Mouse (Mus musculus) embryonic facial prominence, embryonic 11.5 days (tissue): ENCODE results near the gene H2-M10.2. TPM values are rescaled to one million over a fixed set of nuclear protein-coding genes. Genes with fewer than 3 reads are reported as not detected.
A peak's percentile ranks its signal among the peaks of the same experiment; 100 is the strongest.

ENCODE experiments used
- ATAC-seq: fragments of 200-750 bp; cut with Nextera tagmentation; replicated peaks from 2 replicates; pipeline ENCODE4 v1.8.0; 2017; ENCODE audit warnings: low read depth; ENCODE audit not compliant: insufficient number of reproducible peaks, low FRiP score, low TSS enrichment
- DNase-seq: peaks from one replicate; pipeline ENCODE4 v3.0.0-alpha.2; 2015; ENCODE audit warnings: low spot score
- H3K27ac ChIP-seq: fragments of 300-500 bp; sonication (generic); replicated peaks from 2 replicates; pipeline ENCODE4 v1.5.1; 2014; ENCODE audit warnings: mild to moderate bottlenecking, low read depth, low read length, control low read depth
- H3K27me3 ChIP-seq: fragments of 300-500 bp; sonication (generic); 2 replicates; pipeline ENCODE4 v1.6.1; 2014; ENCODE audit warnings: mild to moderate bottlenecking, low read length, moderate library complexity, mixed read lengths; ENCODE audit not compliant: control insufficient read depth, insufficient read depth
- H3K36me3 ChIP-seq: fragments of 300-500 bp; sonication (generic); replicated peaks from 2 replicates; pipeline ENCODE4 v1.6.1; 2014; ENCODE audit warnings: low read depth, mild to moderate bottlenecking, low read length, moderate library complexity, mixed read lengths; ENCODE audit not compliant: control insufficient read depth, insufficient read depth
- H3K4me1 ChIP-seq: fragments of 300-500 bp; sonication (generic); 2 replicates; pipeline ENCODE4 v1.6.1; 2014; ENCODE audit warnings: low read length, mixed read lengths; ENCODE audit not compliant: control insufficient read depth, insufficient read depth
- H3K4me2 ChIP-seq: fragments of 300-500 bp; sonication (generic); 2 replicates; pipeline ENCODE4 v1.6.1; 2014; ENCODE audit warnings: low read depth, mild to moderate bottlenecking, control low read depth, low read length, moderate library complexity
- H3K4me3 ChIP-seq: fragments of 300-500 bp; sonication (generic); 2 replicates; pipeline ENCODE4 v1.5.1; 2014; ENCODE audit warnings: low read depth, low read length, control low read depth
- H3K9ac ChIP-seq: fragments of 300-500 bp; sonication (generic); replicated peaks from 2 replicates; pipeline ENCODE4 v1.6.1; 2014; ENCODE audit warnings: mild to moderate bottlenecking, control low read depth, low read length
- H3K9me3 ChIP-seq: fragments of 300-500 bp; sonication (generic); replicated peaks from 2 replicates; pipeline ENCODE4 v1.6.1; 2016; ENCODE audit warnings: mild to moderate bottlenecking, low read length, inconsistent platforms, mixed read lengths; ENCODE audit not compliant: control insufficient read depth
- WGBS: fragments of 180-500 bp; shearing (Covaris S2); extraction: QIAGEN DNeasy Blood & Tissue Kit; methylation state at CpG from one replicate; pipeline ENCODE4 v1.1.7; 2014; 5-methylcytosine and 5-hydroxymethylcytosine counted together
- polyA plus RNA-seq: library from polyadenylated mRNA; unstranded; fragments of >200 nt; fragmentation: Nextera tagmentation; extraction: Ambion mirVana; gene quantifications from 2 replicates; pipeline ENCODE4 v1.2.1, GENCODE M21; 2014

The H2-M10.2 gene
- polyA plus RNA-seq, 1 experiment from 2014 or later, result not detected

DNA sequence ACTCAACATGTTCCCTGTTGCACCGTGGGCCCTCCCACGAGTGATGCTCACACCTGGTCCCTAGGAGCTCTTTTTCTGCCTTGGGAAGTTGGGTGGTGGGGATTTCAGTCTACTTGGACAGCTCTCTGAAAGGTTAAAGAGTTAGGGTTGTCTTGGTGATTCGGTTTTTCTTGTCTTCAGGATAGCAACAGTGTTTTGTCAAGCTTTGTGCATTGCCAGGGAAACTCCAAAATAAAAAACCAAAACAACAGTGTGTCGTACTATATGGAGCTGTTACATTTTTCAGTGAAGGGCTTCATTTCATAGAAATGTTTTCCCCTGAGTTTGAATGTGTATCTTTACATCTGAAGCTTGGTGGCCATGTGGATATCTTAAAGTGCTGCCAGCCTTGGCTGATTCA, 11.5 kb downstream of the H2-M10.2 start:
- no peak for ATAC-seq
- peaks cover 2% of the 10 kb centered on the region for H3K36me3 ChIP-seq

DNA sequence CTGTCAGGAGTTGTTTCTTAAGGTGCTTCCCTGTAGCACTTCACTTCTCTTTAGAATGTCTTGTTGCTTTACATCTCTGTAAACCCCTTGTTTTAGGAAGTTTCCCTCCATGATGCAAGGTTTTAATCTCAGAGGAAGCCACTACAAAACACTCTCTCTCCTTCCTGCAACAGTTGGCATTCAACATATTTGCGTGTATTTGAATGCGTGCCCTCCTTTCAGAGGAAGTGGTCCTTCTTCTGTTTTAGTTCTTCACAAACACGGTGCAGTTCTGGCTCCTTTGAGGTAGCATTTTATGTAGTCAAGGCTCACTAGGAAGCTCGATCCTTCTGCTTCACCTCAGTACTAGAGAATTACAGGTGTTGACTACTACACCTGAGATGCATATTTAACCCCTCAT, 12.5 kb downstream of the H2-M10.2 start:
- 96% methylated on average over 4 of the region's 4 CpGs for WGBS
- Histone ChIP-seq H3K36me3 (peaks cover 2% of the 10 kb centered on the region), H3K4me2 (no peak overlapping the region), H3K27ac (no peak overlapping the region), H3K4me1 (peaks cover 3% of the 10 kb centered on the region), H3K27me3 (no peaks in the 10 kb centered on the region), H3K9ac (no peak overlapping the region), H3K4me3 (no peak overlapping the region), H3K9me3 (no peaks in the 10 kb centered on the region)
- no peak for ATAC-seq
- no peak for DNase-seq

More for the DNA sequence above, 11.5 kb downstream of the H2-M10.2 start:
- peaks cover 3% of the 10 kb centered on the region for H3K4me1 ChIP-seq
- H3K4me3 ChIP-seq, result no peak overlapping the region
- H3K27me3 ChIP-seq, result no peaks in the 10 kb centered on the region
- H3K4me2 ChIP-seq, result no peak overlapping the region
- DNase-seq, result no peak
- no peak overlapping the region for H3K27ac ChIP-seq
- no peak overlapping the region for H3K9ac ChIP-seq
- H3K9me3 ChIP-seq, result no peaks in the 10 kb centered on the region
- WGBS, result 97% methylated on average over 4 of the region's 4 CpGs

DNA sequence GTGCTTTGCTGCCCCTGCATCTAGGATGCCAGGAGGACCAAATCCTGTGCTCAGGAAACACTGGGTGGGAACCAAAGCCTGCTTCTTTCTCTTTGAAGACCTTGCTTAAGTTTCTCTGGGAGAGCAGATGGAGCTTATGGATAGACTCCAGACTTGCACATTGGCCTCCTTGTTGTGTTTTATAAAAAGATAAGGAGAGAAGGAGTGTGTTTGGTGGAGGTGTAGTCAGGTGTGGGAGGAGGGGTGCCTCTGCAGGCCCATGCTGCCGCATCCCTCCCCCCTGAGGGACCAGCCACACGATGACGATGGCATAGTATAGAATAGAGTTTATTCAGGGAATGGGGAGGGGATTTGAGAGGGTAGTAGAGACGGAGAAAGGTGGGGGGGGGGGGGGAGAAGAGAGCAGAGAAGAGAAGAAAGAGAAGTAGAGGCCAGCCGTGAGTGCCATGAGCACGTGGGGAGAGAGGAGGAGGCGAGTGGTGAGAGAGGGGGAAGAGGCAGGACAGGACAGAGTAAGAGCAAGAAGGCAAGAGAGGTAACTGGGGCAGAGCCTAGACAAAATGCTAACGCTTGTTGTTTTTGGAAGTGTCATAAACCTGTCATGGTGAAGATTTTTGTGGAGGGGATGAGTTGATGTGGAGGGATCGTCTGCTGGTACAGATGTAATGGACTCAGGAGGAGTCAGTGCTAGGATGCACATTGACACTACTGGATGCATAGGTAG, 13.5 kb downstream of the H2-M10.2 start:
- peak overlapping the region; percentile 97 for H3K9ac ChIP-seq
- no peaks in the 10 kb centered on the region for H3K9me3 ChIP-seq
- no peak for DNase-seq
- peaks cover 2% of the 10 kb centered on the region for H3K36me3 ChIP-seq
- peaks cover 3% of the 10 kb centered on the region for H3K4me1 ChIP-seq
- H3K4me3 ChIP-seq, result peak overlapping the region; percentile 95
- no peak for ATAC-seq
- H3K27ac ChIP-seq, result no peak overlapping the region
- peak overlapping the region; percentile 80 for H3K4me2 ChIP-seq
- H3K27me3 ChIP-seq, result no peaks in the 10 kb centered on the region
- 87% methylated on average over 9 of the region's 9 CpGs for WGBS

DNA sequence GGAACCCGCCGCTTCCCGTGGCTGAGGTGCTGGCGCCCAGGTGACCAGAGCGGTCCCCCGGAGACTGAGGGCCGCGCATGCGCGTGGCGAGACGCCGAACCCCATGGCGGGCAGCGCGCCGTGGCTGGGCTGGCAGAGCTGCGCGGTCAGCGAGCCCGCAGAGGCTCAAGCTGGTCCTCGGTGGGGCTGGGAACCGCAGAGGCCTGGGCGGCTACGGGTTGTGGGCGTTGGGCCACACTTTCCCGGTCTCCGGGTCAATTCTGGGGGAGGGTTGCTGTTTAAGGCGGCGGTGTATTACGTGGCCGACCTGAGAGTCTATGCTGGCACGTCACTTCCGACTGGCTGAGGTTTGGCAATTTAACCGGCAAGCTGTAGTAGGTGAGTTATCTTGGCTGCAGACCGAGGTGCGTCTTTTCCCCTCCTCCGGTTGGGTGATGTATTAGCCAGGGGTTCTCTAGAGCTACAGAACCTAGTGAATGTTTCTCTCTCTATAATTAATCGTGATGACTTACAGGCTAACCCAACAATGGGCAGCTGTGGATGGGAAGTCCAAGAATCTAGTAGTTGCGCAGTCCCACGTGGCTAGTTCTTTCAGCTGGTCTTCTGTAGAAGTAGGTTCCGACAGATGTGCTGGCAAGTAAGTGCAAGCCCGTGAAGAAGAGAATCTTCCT, 14.6 kb downstream of the H2-M10.2 start, which contains the start of gene Trim39:
Gene Trim39 (minus strand): TSS at position 662 of the 671 bp plus-strand sequence.
- peak; percentile 80 for ATAC-seq
- H3K9me3 ChIP-seq, result no peaks in the 10 kb centered on the region
- H3K27ac ChIP-seq, result peak within 1 kb of the TSS; percentile 83
- peak within 1 kb of the TSS; percentile 80 for H3K4me2 ChIP-seq
- DNase-seq, result peak; percentile 83
- peak within 1 kb of the TSS; percentile 97 for H3K9ac ChIP-seq
- H3K36me3 ChIP-seq, result peaks cover 2% of the 10 kb centered on the region
- no peaks in the 10 kb centered on the region for H3K27me3 ChIP-seq
- 1% methylated on average over 43 of the region's 43 CpGs for WGBS
- peak within 1 kb of the TSS; percentile 95 for H3K4me3 ChIP-seq
- peaks cover 3% of the 10 kb centered on the region for H3K4me1 ChIP-seq

DNA sequence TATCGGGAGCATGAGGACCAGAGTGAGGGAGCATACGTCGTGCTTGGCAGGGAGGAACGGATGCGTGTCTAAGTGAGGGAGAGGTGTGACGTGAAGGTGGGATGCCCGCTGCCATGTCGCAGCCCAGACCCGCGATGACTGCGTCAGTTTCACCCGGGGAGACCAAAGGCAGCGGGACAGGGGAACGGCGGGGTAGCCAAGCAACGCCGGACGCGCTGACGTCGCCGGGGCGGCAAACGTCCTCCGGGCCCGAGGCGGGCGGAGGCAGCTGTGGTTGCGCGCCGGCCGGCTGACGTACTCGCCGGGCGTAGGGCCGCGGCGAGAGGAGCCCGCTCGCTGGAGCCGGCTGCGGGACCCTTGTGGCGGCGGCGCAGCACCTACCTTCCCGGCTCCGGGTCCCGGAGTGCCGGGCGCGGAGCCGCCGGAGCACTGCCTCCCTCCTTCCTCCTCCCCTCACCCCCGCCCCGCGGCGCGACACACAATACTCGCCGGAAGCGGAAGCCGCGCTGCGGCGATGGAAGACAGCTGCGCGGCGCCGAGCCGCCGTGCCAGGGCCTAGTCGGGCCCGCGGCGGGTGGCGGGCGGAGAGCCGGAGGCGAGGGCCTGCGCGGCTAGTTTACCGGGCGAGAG, 15.2 kb downstream of the H2-M10.2 start:
- Histone ChIP-seq H3K27me3 (no peaks in the 10 kb centered on the region), H3K4me1 (peaks cover 3% of the 10 kb centered on the region), H3K9me3 (no peaks in the 10 kb centered on the region), H3K9ac (peak overlapping the region; percentile 97), H3K27ac (peak overlapping the region; percentile 83), H3K4me2 (peak overlapping the region; percentile 80), H3K4me3 (peak overlapping the region; percentile 95), H3K36me3 (peaks cover 1% of the 10 kb centered on the region)
- DNase-seq (peak; percentile 89), ATAC-seq (peak; percentile 89)
- under 1% methylated on average over 59 of the region's 84 CpGs for WGBS

DNA sequence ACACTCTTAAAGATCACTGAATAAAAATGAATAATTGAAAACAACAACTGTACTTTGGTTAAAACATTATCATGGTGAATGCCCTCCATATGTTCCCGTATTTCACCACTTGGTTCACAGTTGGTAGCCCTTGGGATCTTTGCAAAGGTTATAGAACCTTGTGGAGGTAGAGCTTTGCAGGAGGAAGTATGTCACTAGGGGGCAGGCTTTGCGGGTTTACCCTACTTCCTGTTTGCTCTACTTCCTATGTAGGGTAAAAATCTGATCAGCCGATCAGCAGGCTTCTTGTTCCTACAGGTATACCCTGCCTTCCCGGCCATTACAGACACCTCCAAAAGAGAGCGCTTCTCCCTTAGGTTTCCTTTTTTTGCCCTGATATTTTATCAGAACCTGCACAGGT, 20.5 kb downstream of the H2-M10.2 start:
- H3K36me3 ChIP-seq, result no peaks in the 10 kb centered on the region; the same call in none of the 2 replicates

DNA sequence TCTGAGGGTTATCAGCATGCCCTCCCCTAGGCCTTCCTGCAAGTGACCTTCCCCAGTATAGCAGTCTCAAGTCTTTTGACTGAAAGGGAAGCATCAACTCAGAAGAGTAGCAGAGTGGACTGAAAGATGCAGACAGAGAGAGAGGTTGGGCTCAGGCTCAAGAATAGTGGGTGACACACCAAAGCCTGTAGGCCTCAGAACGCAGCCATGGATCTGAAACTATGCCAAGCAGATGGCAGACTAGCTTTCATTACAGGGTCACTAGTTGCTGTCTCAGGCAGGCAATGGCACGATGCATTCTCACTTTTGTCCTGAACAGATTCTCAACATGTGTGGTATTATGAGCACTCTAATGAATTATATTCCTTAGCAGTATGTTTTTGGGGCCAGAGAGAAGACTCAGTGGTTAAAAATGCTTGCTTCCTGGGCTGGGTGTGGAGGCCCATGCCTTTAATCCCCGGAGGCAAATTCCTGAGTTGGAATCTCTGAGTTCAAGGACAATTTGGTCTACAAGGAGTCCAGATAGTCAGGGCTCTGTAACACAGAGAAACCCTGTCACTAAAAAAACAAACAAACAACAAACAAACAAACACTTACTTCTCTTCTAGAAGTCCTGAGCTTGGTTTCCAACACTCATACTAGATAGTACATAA, 21.9 kb downstream of the H2-M10.2 start:
- Histone ChIP-seq H3K4me3 (no peak overlapping the region), H3K9me3 (no peaks in the 10 kb centered on the region), H3K36me3 (no peaks in the 10 kb centered on the region; the same call in none of the 2 replicates), H3K27me3 (no peaks in the 10 kb centered on the region), H3K9ac (no peak overlapping the region), H3K4me2 (no peak overlapping the region), H3K27ac (no peak overlapping the region), H3K4me1 (no peaks in the 10 kb centered on the region)
- ATAC-seq, result no peak
- WGBS, result 95% methylated on average over 3 of the region's 3 CpGs
- DNase-seq, result no peak

More for the DNA sequence above, 20.5 kb downstream of the H2-M10.2 start:
- 70% methylated on average over 5 of the region's 5 CpGs for WGBS
- ATAC-seq, result no peak
- Histone ChIP-seq H3K4me1 (no peaks in the 10 kb centered on the region), H3K27ac (no peak overlapping the region), H3K27me3 (no peaks in the 10 kb centered on the region), H3K4me3 (no peak overlapping the region), H3K9me3 (no peaks in the 10 kb centered on the region), H3K4me2 (no peak overlapping the region), H3K9ac (no peak overlapping the region)
- no peak for DNase-seq
